Mouse (Mus musculus): ENCODE data around the gene Tspo2. TPM values are rescaled to one million over a fixed set of nuclear protein-coding genes. Genes with fewer than 3 reads are reported as not detected.

Gene Tspo2
- polyA plus RNA-seq, 1 experiment from 2014 or later: 0.26 TPM

- H3K4me1 ChIP-seq (replicated peaks): peaks cover 32% of the 10 kb centered on the region
- H3K27ac ChIP-seq: 0 out of 2 replicates have a peak overlapping the region, but pooled peaks have one; percentile 40
- WGBS: 61% methylated on average over 9 of the region's 9 CpGs
- H3K9me3 ChIP-seq: no peaks in the 10 kb centered on the region
- DNase-seq (ENCODE audit: low spot score): no peak
- no peaks in the 10 kb centered on the region for H3K36me3 ChIP-seq
- no peak overlapping the region for H3K4me3 ChIP-seq
- H3K27me3 ChIP-seq (ENCODE audit: insufficient read depth, poor library complexity, severe bottlenecking): no peaks in the 10 kb centered on the region
Measured at GRCm38 (mm10) chr17:48425823-48426612, 25.3 kb downstream of the Tspo2 start.

- Histone ChIP-seq H3K27me3 (ENCODE audit: insufficient read depth, poor library complexity, severe bottlenecking) (no peaks in the 10 kb centered on the region), H3K9me3 (no peaks in the 10 kb centered on the region), H3K4me1 (replicated peaks) (peaks cover 21% of the 10 kb centered on the region), H3K27ac (no peak overlapping the region), H3K36me3 (0 out of 2 replicates have a peak, but pooled peaks cover 4% of the 10 kb centered on the region), H3K4me3 (no peak overlapping the region)
- WGBS: 90% methylated on average over 9 of the region's 9 CpGs
- no peak for DNase-seq (ENCODE audit: low spot score)
Measured at GRCm38 (mm10) chr17:48424237-48424636, 27.1 kb downstream of the Tspo2 start.

GRCm38 (mm10) chr17:48419571-48419970, 31.8 kb downstream of the Tspo2 start:
- Histone ChIP-seq H3K27ac (no peak overlapping the region), H3K4me3 (no peak overlapping the region), H3K4me1 (replicated peaks) (no peaks in the 10 kb centered on the region), H3K36me3 (peaks cover 49% of the 10 kb centered on the region), H3K9me3 (no peaks in the 10 kb centered on the region), H3K27me3 (ENCODE audit: insufficient read depth, poor library complexity, severe bottlenecking) (no peaks in the 10 kb centered on the region)
- WGBS: 78% methylated on average over 2 of the region's 2 CpGs
- DNase-seq (ENCODE audit: low spot score): no peak

- peaks cover 57% of the 10 kb centered on the region for H3K36me3 ChIP-seq
- 92% methylated on average over 1 of the region's 1 CpGs for WGBS
- no peak for DNase-seq (ENCODE audit: low spot score)
Measured at GRCm38 (mm10) chr17:48418781-48419180, 32.5 kb downstream of the Tspo2 start.

GRCm38 (mm10) chr17:48418174-48418573, 33.1 kb downstream of the Tspo2 start:
- 84% methylated on average over 7 of the region's 7 CpGs for WGBS
- Histone ChIP-seq H3K9me3 (no peaks in the 10 kb centered on the region), H3K4me3 (no peak overlapping the region), H3K27me3 (ENCODE audit: insufficient read depth, poor library complexity, severe bottlenecking) (no peaks in the 10 kb centered on the region), H3K4me1 (replicated peaks) (no peaks in the 10 kb centered on the region), H3K36me3 (peaks cover 61% of the 10 kb centered on the region), H3K27ac (no peak overlapping the region)
- no peak for DNase-seq (ENCODE audit: low spot score)

More at GRCm38 (mm10) chr17:48418781-48419180, 32.5 kb downstream of the Tspo2 start:
- Histone ChIP-seq H3K27ac (no peak overlapping the region), H3K4me3 (no peak overlapping the region), H3K4me1 (replicated peaks) (no peaks in the 10 kb centered on the region), H3K9me3 (no peaks in the 10 kb centered on the region), H3K27me3 (ENCODE audit: insufficient read depth, poor library complexity, severe bottlenecking) (no peaks in the 10 kb centered on the region)

- no peak for DNase-seq (ENCODE audit: low spot score)
- no peaks in the 10 kb centered on the region for H3K27me3 ChIP-seq (ENCODE audit: insufficient read depth, poor library complexity, severe bottlenecking)
- no peak overlapping the region for H3K27ac ChIP-seq
- H3K36me3 ChIP-seq: peaks cover 66% of the 10 kb centered on the region
- no peaks in the 10 kb centered on the region for H3K9me3 ChIP-seq
- 90% methylated on average over 6 of the region's 6 CpGs for WGBS
- no peaks in the 10 kb centered on the region for H3K4me1 ChIP-seq (replicated peaks)
- H3K4me3 ChIP-seq: no peak overlapping the region
Measured at GRCm38 (mm10) chr17:48417521-48417920, 33.8 kb downstream of the Tspo2 start.

GRCm38 (mm10) chr17:48416425-48417195, 34.7 kb downstream of the Tspo2 start:
- Histone ChIP-seq H3K27me3 (ENCODE audit: insufficient read depth, poor library complexity, severe bottlenecking) (no peaks in the 10 kb centered on the region), H3K4me1 (replicated peaks) (peaks cover 6% of the 10 kb centered on the region; the same call in 1 of the 2 replicates), H3K27ac (no peak overlapping the region), H3K36me3 (peaks cover 73% of the 10 kb centered on the region), H3K4me3 (no peak overlapping the region), H3K9me3 (no peaks in the 10 kb centered on the region)
- 91% methylated on average over 14 of the region's 14 CpGs for WGBS
- peak; percentile 52 for DNase-seq (ENCODE audit: low spot score)

- WGBS: 90% methylated on average over 7 of the region's 7 CpGs
- Histone ChIP-seq H3K36me3 (peaks cover 73% of the 10 kb centered on the region), H3K27ac (no peak overlapping the region), H3K4me1 (replicated peaks) (peaks cover 12% of the 10 kb centered on the region), H3K27me3 (ENCODE audit: insufficient read depth, poor library complexity, severe bottlenecking) (no peaks in the 10 kb centered on the region), H3K9me3 (no peaks in the 10 kb centered on the region), H3K4me3 (no peak overlapping the region)
- DNase-seq (ENCODE audit: low spot score): no peak
Measured at GRCm38 (mm10) chr17:48416011-48416410, 35.3 kb downstream of the Tspo2 start.

GRCm38 (mm10) chr17:48411241-48411640, 40.1 kb downstream of the Tspo2 start:
- H3K27ac ChIP-seq: peak overlapping the region; percentile 99
- peaks cover 29% of the 10 kb centered on the region for H3K4me1 ChIP-seq (replicated peaks)
- peak overlapping the region; percentile 90 for H3K4me3 ChIP-seq
- peaks cover 45% of the 10 kb centered on the region for H3K36me3 ChIP-seq
- H3K9me3 ChIP-seq: no peaks in the 10 kb centered on the region
- no peaks in the 10 kb centered on the region for H3K27me3 ChIP-seq (ENCODE audit: insufficient read depth, poor library complexity, severe bottlenecking)
- WGBS: 71% methylated on average over 8 of the region's 8 CpGs
- DNase-seq (ENCODE audit: low spot score): no peak

- no peak for DNase-seq (ENCODE audit: low spot score)
- Histone ChIP-seq H3K4me3 (peak overlapping the region; percentile 90), H3K9me3 (no peaks in the 10 kb centered on the region), H3K4me1 (replicated peaks) (peaks cover 29% of the 10 kb centered on the region), H3K27me3 (ENCODE audit: insufficient read depth, poor library complexity, severe bottlenecking) (no peaks in the 10 kb centered on the region), H3K36me3 (peaks cover 42% of the 10 kb centered on the region), H3K27ac (peak overlapping the region; percentile 99)
- under 1% methylated on average over 13 of the region's 13 CpGs for WGBS
Measured at GRCm38 (mm10) chr17:48410299-48410785, 41.0 kb downstream of the Tspo2 start.

- peaks cover 35% of the 10 kb centered on the region for H3K36me3 ChIP-seq
- peaks cover 29% of the 10 kb centered on the region for H3K4me1 ChIP-seq (replicated peaks)
- under 1% methylated on average over 84 of the region's 84 CpGs for WGBS
- no peaks in the 10 kb centered on the region for H3K9me3 ChIP-seq
- DNase-seq (ENCODE audit: low spot score): peak; percentile 100
- peak within 1 kb of the TSS; percentile 90 for H3K4me3 ChIP-seq
- peak within 1 kb of the TSS; percentile 99 for H3K27ac ChIP-seq
- no peaks in the 10 kb centered on the region for H3K27me3 ChIP-seq (ENCODE audit: insufficient read depth, poor library complexity, severe bottlenecking)
Measured at GRCm38 (mm10) chr17:48409380-48410298, 41.7 kb downstream of the Tspo2 start, which contains the start of the genes Nfya and Oard1. TSS of gene Nfya (minus strand) at chr17:48409906. TSS of gene Oard1 (plus strand) at chr17:48410014.

Measured in hindbrain, embryonic 10.5 days (tissue).